Comparison of ENCODE assay signal across 9 mouse cellular contexts in the genomic region with DNA sequence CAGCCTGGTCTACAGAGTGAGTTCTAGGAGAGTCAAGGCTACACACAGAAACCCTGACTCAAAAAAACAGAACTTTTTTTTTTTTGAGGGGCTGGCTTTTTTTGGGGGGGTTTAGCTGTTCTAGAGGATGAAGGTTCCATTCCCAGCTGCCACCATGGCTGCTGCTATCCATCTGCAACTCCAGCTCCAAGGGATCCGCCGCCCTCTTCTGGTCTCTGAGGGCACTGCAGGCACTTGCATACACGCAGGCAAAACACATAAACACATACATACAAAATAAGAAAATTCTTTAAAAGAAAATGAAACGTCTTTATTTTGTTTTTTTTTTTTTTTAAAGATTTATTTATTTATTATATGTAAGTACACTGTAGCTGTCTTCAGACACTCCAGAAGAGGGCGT. TPM values are rescaled to one million over a fixed set of nuclear protein-coding genes. Genes with fewer than 3 reads are reported as not detected.
A peak's percentile ranks its signal among the peaks of the same experiment; 100 is the strongest.
DNase-seq lines count a peak whose midpoint lies in the region; ATAC-seq and TF ChIP-seq lines count a peak whose summit lies in the region.
"Had no signal": no experiment of that assay in that cellular context is flagged by ENCODE, and none has a peak within 500 bp of the region (broad histone marks: within the 10 kb centered on the region; RNA-seq: fewer than 3 reads in every experiment).

No protein-coding gene starts in this region.

- H3K9ac ChIP-seq in hindbrain, postnatal 0 days (replicated peaks; ENCODE audit: low read length): no peak overlapping the region
- H3K9ac ChIP-seq in hindbrain, embryonic 14.5 days: no peak overlapping the region
- H3K9ac ChIP-seq in ES-E14 (ENCODE audit: insufficient read depth, low read depth, low read length, poor library complexity, severe bottlenecking): no peak overlapping the region
- no peak overlapping the region for H3K9ac ChIP-seq in liver, postnatal 0 days (replicated peaks)
- H3K9ac ChIP-seq: limb, embryonic 15.5 days had no signal

- no peak overlapping the region for H3K4me2 ChIP-seq in hindbrain, postnatal 0 days (ENCODE audit: low read depth, low read length)
- H3K4me2 ChIP-seq in hindbrain, embryonic 14.5 days (replicated peaks): no peak overlapping the region
- H3K4me2 ChIP-seq in liver, postnatal 0 days (ENCODE audit: low read depth, low read length): no peak overlapping the region
- H3K4me2 ChIP-seq: limb, embryonic 15.5 days had no signal

- H3K4me3 ChIP-seq in hindbrain, postnatal 0 days (ENCODE audit: low read length): no peak overlapping the region
- no peak overlapping the region for H3K4me3 ChIP-seq in hindbrain, embryonic 14.5 days (replicated peaks; ENCODE audit: low read length)
- no peak overlapping the region for H3K4me3 ChIP-seq in ES-E14 (ENCODE audit: insufficient read depth in 1 of 2, low read depth in 1 of 2, low read length in 2 of 2, poor library complexity in 1 of 2, severe bottlenecking in 1 of 2)
- no peak overlapping the region for H3K4me3 ChIP-seq in liver, postnatal 0 days (ENCODE audit: low read depth, low read length)
- H3K4me3 ChIP-seq: limb, embryonic 15.5 days had no signal

- H3K27ac ChIP-seq in hindbrain, postnatal 0 days: no peak overlapping the region
- no peak overlapping the region for H3K27ac ChIP-seq in hindbrain, embryonic 14.5 days
- H3K27ac ChIP-seq in ES-E14 (ENCODE audit: insufficient read depth, low read depth, low read length, poor library complexity, severe bottlenecking): no peak overlapping the region
- H3K27ac ChIP-seq in liver, postnatal 0 days (ENCODE audit: low read depth): no peak overlapping the region
- H3K27ac ChIP-seq: limb, embryonic 15.5 days had no signal

- WGBS in hindbrain, postnatal 0 days: 51% methylated on average over 4 of the region's 5 CpGs
- 50% methylated on average over 5 of the region's 5 CpGs for WGBS in hindbrain, embryonic 14.5 days
- WGBS in liver, postnatal 0 days (ENCODE audit: insufficient replicate concordance): 40% methylated on average over 4 of the region's 5 CpGs

- peak; percentile 63 for TF ChIP-seq CTCF in hindbrain, postnatal 0 days (IDR thresholded peaks at IDR 0.05; ENCODE audit: low read depth)
- TF ChIP-seq CTCF in liver, postnatal 0 days (IDR thresholded peaks at IDR 0.05; ENCODE audit: low read depth): peak; percentile 76

- ATAC-seq in hindbrain, postnatal 0 days: no peak
- no peak for ATAC-seq in hindbrain, embryonic 14.5 days (ENCODE audit: low FRiP score)
- no peak for ATAC-seq in liver, postnatal 0 days
- ATAC-seq in inflammation-experienced regulatory T-cells, adult 6 months: no peak

- no peaks in the 10 kb centered on the region for H3K36me3 ChIP-seq in hindbrain, postnatal 0 days (ENCODE audit: insufficient read depth, low read length)
- H3K36me3 ChIP-seq in hindbrain, embryonic 14.5 days (replicated peaks; ENCODE audit: control insufficient read depth, insufficient read depth): 0 out of 2 replicates have a peak, but pooled peaks cover under 1% of the 10 kb centered on the region
- H3K36me3 ChIP-seq in ES-E14 (ENCODE audit: control insufficient read depth, insufficient read depth, low read length, poor library complexity, severe bottlenecking): no peaks in the 10 kb centered on the region
- no peaks in the 10 kb centered on the region for H3K36me3 ChIP-seq in liver, postnatal 0 days (replicated peaks; ENCODE audit: insufficient read depth, low read length)
- H3K36me3 ChIP-seq: limb, embryonic 15.5 days had no signal

- H3K9me3 ChIP-seq in hindbrain, postnatal 0 days (ENCODE audit: low read length): no peaks in the 10 kb centered on the region
- H3K9me3 ChIP-seq in hindbrain, embryonic 14.5 days (ENCODE audit: control insufficient read depth, low read length): no peaks in the 10 kb centered on the region
- no peaks in the 10 kb centered on the region for H3K9me3 ChIP-seq in ES-E14 (ENCODE audit: control insufficient read depth, insufficient read depth, low read depth, low read length)
- no peaks in the 10 kb centered on the region for H3K9me3 ChIP-seq in liver, postnatal 0 days (ENCODE audit: low read length)
- H3K9me3 ChIP-seq: limb, embryonic 15.5 days had no signal

- H3K27me3 ChIP-seq in hindbrain, postnatal 0 days (ENCODE audit: insufficient read depth, low read length): no peaks in the 10 kb centered on the region
- no peaks in the 10 kb centered on the region for H3K27me3 ChIP-seq in hindbrain, embryonic 14.5 days (ENCODE audit: control insufficient read depth, insufficient read depth, low read length)
- H3K27me3 ChIP-seq in liver, postnatal 0 days (ENCODE audit: insufficient read depth, low read length): no peaks in the 10 kb centered on the region
- H3K27me3 ChIP-seq: limb, embryonic 15.5 days had no signal

- H3K4me1 ChIP-seq in hindbrain, postnatal 0 days (ENCODE audit: insufficient read depth, low read length): no peaks in the 10 kb centered on the region
- no peaks in the 10 kb centered on the region for H3K4me1 ChIP-seq in hindbrain, embryonic 14.5 days (replicated peaks; ENCODE audit: control insufficient read depth, insufficient read depth, low read length)
- H3K4me1 ChIP-seq in ES-E14 (ENCODE audit: control insufficient read depth in 2 of 2, insufficient read depth in 2 of 2, low read length in 2 of 2, poor library complexity in 1 of 2): peaks cover 0 to 6% of the 10 kb centered on the region in 2 experiments; a peak in 2 of 4 replicates
- H3K4me1 ChIP-seq in liver, postnatal 0 days (ENCODE audit: insufficient read depth): no peaks in the 10 kb centered on the region

- peak; percentile 53 for DNase-seq in hindbrain, postnatal 0 days (ENCODE audit: low spot score)
- DNase-seq in hindbrain, embryonic 14.5 days (ENCODE audit: low spot score): no peak
- DNase-seq in A20 (ENCODE audit: low read depth, low spot score): peak; percentile 66
- DNase-seq in ES-E14 (ENCODE audit: low read depth, low spot score): peak; percentile 64
- DNase-seq in embryo, embryonic 10.5 days (ENCODE audit: low spot score): peak; percentile 56
- peak; percentile 75 for DNase-seq in liver, postnatal 0 days
- peak; percentile 71 to 89 for DNase-seq in spleen, postnatal 4 days (ENCODE audit: low spot score in 2 of 2)

- in situ Hi-C loops in ES-E14 (cut with MboI; ENCODE audit: low sequenced_read_pairs in 2 of 2, unreplicated experiment in 2 of 2): no loop called here

- TF ChIP-seq EP300 in liver, postnatal 0 days (IDR thresholded peaks at IDR 0.05; ENCODE audit: low read depth): no peak

TF ChIP-seq in ES-E14, 5 proteins besides CTCF, POLR2A, EP300 and RAD21:
- 0 out of 2 replicates have a peak, but pooled peaks have one; percentile 25 for TF ChIP-seq ZC3H11A (IDR thresholded peaks at IDR 0.05; ENCODE audit: borderline replicate concordance, low read depth, low read length)
- TF ChIP-seq ZNF384 (IDR thresholded peaks at IDR 0.05; ENCODE audit: low read depth, low read length): no peak
TF ChIP-seq in ES-E14: peak in this region for 1.

RNA-seq across cellular contexts. Expression of gene Eif4h, which starts 11.6 kb away (rescaled TPM):
- 472 and 489 TPM in 2 replicates for total RNA-seq in hindbrain, postnatal 0 days (2014; rRNA removed)
- polyA plus RNA-seq in hindbrain, postnatal 0 days (2015; fragmentation: Nextera tagmentation; extraction: Ambion mirVana): 298 and 304 TPM in 2 replicates
- polyA plus RNA-seq in hindbrain, embryonic 14.5 days (2014; fragmentation: Nextera tagmentation; extraction: Ambion mirVana): 329 and 343 TPM in 2 replicates
- 263 and 322 TPM in 2 replicates for total RNA-seq in ES-E14 (2012; rRNA removed)
- polyA plus RNA-seq in liver, postnatal 0 days (2015; fragmentation: Nextera tagmentation; extraction: Ambion mirVana): 124 and 132 TPM in 2 replicates
- polyA plus RNA-seq in inflammation-experienced regulatory T-cells, adult 6 months (2017; shearing (Covaris generic)): 100 to 1,000 TPM in 1 of 3 experiments, 10 to 100 TPM in 2; 92.8 to 133 (median 95.4) TPM

RNA-seq across cellular contexts. Expression of gene Lat2, which starts 36.1 kb away (rescaled TPM):
- total RNA-seq in hindbrain, postnatal 0 days (2014; rRNA removed): 0.93 and 2.8 TPM in 2 replicates
- 1.6 and 4.8 TPM in 2 replicates for polyA plus RNA-seq in hindbrain, postnatal 0 days (2015; fragmentation: Nextera tagmentation; extraction: Ambion mirVana)
- polyA plus RNA-seq in hindbrain, embryonic 14.5 days (2014; fragmentation: Nextera tagmentation; extraction: Ambion mirVana): 1.1 and 1.5 TPM in 2 replicates
- 3.6 and 4.3 TPM in 2 replicates for total RNA-seq in ES-E14 (2012; rRNA removed)
- 2.4 TPM in 2 replicates for polyA plus RNA-seq in liver, postnatal 0 days (2015; fragmentation: Nextera tagmentation; extraction: Ambion mirVana)
- 10 to 100 TPM in 2 of 3 experiments, 1 to 10 TPM in 1; 6.3 to 13.1 (median 12.2) TPM for polyA plus RNA-seq in inflammation-experienced regulatory T-cells, adult 6 months (2017; shearing (Covaris generic))

RNA-seq across cellular contexts. Expression of gene Limk1, which starts 37.5 kb away (rescaled TPM):
- total RNA-seq in hindbrain, postnatal 0 days (2014; rRNA removed): 89.7 and 90.6 TPM in 2 replicates
- 19.7 and 20.4 TPM in 2 replicates for polyA plus RNA-seq in hindbrain, postnatal 0 days (2015; fragmentation: Nextera tagmentation; extraction: Ambion mirVana)
- 25.5 and 26.4 TPM in 2 replicates for polyA plus RNA-seq in hindbrain, embryonic 14.5 days (2014; fragmentation: Nextera tagmentation; extraction: Ambion mirVana)
- total RNA-seq in ES-E14 (2012; rRNA removed): 14.0 and 15.9 TPM in 2 replicates
- 0.59 and 0.73 TPM in 2 replicates for polyA plus RNA-seq in liver, postnatal 0 days (2015; fragmentation: Nextera tagmentation; extraction: Ambion mirVana)
- polyA plus RNA-seq in inflammation-experienced regulatory T-cells, adult 6 months (2017; shearing (Covaris generic)): 1 to 10 TPM; 4.4 to 8.4 (median 7.1) TPM
